Mouse (Mus musculus) neural tube, embryonic 13.5 days (tissue): ENCODE data around the gene Hps5. TPM values are rescaled to one million over a fixed set of nuclear protein-coding genes. Genes with fewer than 3 reads are reported as not detected.
"Not testable (repeated sequence)": the region's sequence is repeated elsewhere in the genome, so short reads cannot be mapped to it uniquely, and the experiment has no call there.

Experiments
- ATAC-seq: fragments of 200-750 bp; cut with Nextera tagmentation; 2 replicates; pipeline ENCODE4 v1.8.0; 2017; ENCODE audit warnings: low read depth, mild to moderate bottlenecking, moderate TSS enrichment, moderate library complexity
- H3K27ac ChIP-seq: fragments of 300-500 bp; sonication (generic); replicated peaks from 2 replicates; pipeline ENCODE4 v1.5.1; 2015; ENCODE audit warnings: moderate library complexity, mild to moderate bottlenecking, inconsistent platforms
- H3K27me3 ChIP-seq: fragments of 300-500 bp; sonication (generic); 2 replicates; pipeline ENCODE4 v1.6.1; 2015; ENCODE audit warnings: mild to moderate bottlenecking, inconsistent platforms
- H3K36me3 ChIP-seq: fragments of 300-500 bp; sonication (generic); 2 replicates; pipeline ENCODE4 v1.6.1; 2015; ENCODE audit warnings: mild to moderate bottlenecking, inconsistent platforms
- H3K4me1 ChIP-seq: fragments of 300-500 bp; sonication (generic); replicated peaks from 2 replicates; pipeline ENCODE4 v1.6.1; 2015; ENCODE audit warnings: inconsistent platforms
- H3K4me2 ChIP-seq: fragments of 300-500 bp; sonication (generic); 2 replicates; pipeline ENCODE4 v1.6.1; 2015; ENCODE audit warnings: inconsistent platforms, mild to moderate bottlenecking, moderate library complexity
- H3K4me3 ChIP-seq: fragments of 300-500 bp; sonication (generic); 2 replicates; pipeline ENCODE4 v1.5.1; 2015; ENCODE audit warnings: mild to moderate bottlenecking, inconsistent platforms
- H3K9ac ChIP-seq: fragments of 300-500 bp; sonication (generic); 2 replicates; pipeline ENCODE4 v1.6.1; 2015; ENCODE audit warnings: moderate library complexity, mild to moderate bottlenecking, inconsistent platforms
- H3K9me3 ChIP-seq: fragments of 300-500 bp; sonication (generic); 2 replicates; pipeline ENCODE4 v1.6.1; 2016; ENCODE audit warnings: inconsistent platforms
- WGBS: fragments of 180-500 bp; shearing (Covaris S2); methylation state at CpG from one replicate; pipeline ENCODE4 v1.1.7; 2015; 5-methylcytosine and 5-hydroxymethylcytosine counted together
- polyA plus RNA-seq: library from polyadenylated mRNA; unstranded; fragments of >200 nt; fragmentation: Nextera tagmentation; extraction: Ambion mirVana; gene quantifications from 2 replicates; pipeline ENCODE4 v1.2.1, GENCODE M21; 2015

Gene Hps5
- polyA plus RNA-seq, 1 experiment from 2014 or later: 16.4 TPM

- Histone ChIP-seq H3K4me1 (peaks cover 28% of the 10 kb centered on the region), H3K9me3 (no peaks in the 10 kb centered on the region), H3K27ac (no peak overlapping the region), H3K4me2 (no peak overlapping the region), H3K36me3 (no peaks in the 10 kb centered on the region), H3K27me3 (peaks cover 13% of the 10 kb centered on the region), H3K4me3 (no peak overlapping the region), H3K9ac (no peak overlapping the region)
- no peak for ATAC-seq
- WGBS: 81% methylated on average over 5 of the region's 5 CpGs
These were observed 40.5 kb upstream of the Hps5 start for GRCm38 (mm10) chr7:46836357-46836756.

- ATAC-seq: 0 out of 2 replicates have a peak, but pooled peaks have one; percentile 25
- Histone ChIP-seq H3K27ac (peak overlapping the region; percentile 23; the same call in 1 of the 2 replicates), H3K9ac (peak overlapping the region; percentile 35; the same call in 1 of the 2 replicates), H3K4me3 (no peak overlapping the region), H3K4me2 (no peak overlapping the region), H3K36me3 (no peaks in the 10 kb centered on the region), H3K4me1 (peaks cover 28% of the 10 kb centered on the region), H3K9me3 (no peaks in the 10 kb centered on the region), H3K27me3 (peaks cover 2% of the 10 kb centered on the region; the same call in 1 of the 2 replicates)
- 33% methylated on average over 14 of the region's 14 CpGs for WGBS
These were observed 39.2 kb upstream of the Hps5 start for GRCm38 (mm10) chr7:46834994-46835610.

- H3K4me1 ChIP-seq: peaks cover 20% of the 10 kb centered on the region
- 88% methylated on average over 7 of the region's 7 CpGs for WGBS
- no peaks in the 10 kb centered on the region for H3K27me3 ChIP-seq
- H3K9ac ChIP-seq: no peak overlapping the region
- H3K4me3 ChIP-seq: no peak overlapping the region
- no peak overlapping the region for H3K4me2 ChIP-seq
- no peaks in the 10 kb centered on the region for H3K36me3 ChIP-seq
- ATAC-seq: no peak
- no peak overlapping the region for H3K27ac ChIP-seq
- no peaks in the 10 kb centered on the region for H3K9me3 ChIP-seq
These were observed 37.9 kb upstream of the Hps5 start for GRCm38 (mm10) chr7:46833670-46834255.

DNA sequence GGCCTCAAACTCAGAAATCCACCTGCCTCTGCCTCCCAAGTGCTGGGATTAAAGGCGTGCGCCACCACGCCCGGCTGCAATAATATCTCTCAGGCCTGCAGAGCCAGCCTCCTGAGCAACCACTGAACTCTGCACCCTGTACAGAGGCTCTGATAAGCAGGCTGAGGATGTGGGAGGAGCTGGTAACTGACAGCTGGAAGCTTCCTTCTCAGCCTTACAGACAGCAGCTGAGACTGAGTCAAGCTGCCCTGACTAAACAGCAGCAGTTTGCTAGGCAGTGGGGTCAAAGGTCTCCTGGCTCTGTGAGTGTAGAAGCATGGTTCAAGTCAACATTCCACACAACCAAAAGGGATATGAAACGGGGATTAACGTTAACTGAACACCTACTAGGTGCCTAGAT, 37.4 kb upstream of the Hps5 start:
- 80% methylated on average over 6 of the region's 6 CpGs for WGBS
- ATAC-seq: no peak
- H3K27ac ChIP-seq: no peak overlapping the region
- no peak overlapping the region for H3K4me2 ChIP-seq
- H3K9ac ChIP-seq: no peak overlapping the region
- H3K4me1 ChIP-seq: peaks cover 15% of the 10 kb centered on the region
- H3K36me3 ChIP-seq: no peaks in the 10 kb centered on the region
- H3K9me3 ChIP-seq: no peaks in the 10 kb centered on the region
- H3K27me3 ChIP-seq: no peaks in the 10 kb centered on the region
- H3K4me3 ChIP-seq: no peak overlapping the region

DNA sequence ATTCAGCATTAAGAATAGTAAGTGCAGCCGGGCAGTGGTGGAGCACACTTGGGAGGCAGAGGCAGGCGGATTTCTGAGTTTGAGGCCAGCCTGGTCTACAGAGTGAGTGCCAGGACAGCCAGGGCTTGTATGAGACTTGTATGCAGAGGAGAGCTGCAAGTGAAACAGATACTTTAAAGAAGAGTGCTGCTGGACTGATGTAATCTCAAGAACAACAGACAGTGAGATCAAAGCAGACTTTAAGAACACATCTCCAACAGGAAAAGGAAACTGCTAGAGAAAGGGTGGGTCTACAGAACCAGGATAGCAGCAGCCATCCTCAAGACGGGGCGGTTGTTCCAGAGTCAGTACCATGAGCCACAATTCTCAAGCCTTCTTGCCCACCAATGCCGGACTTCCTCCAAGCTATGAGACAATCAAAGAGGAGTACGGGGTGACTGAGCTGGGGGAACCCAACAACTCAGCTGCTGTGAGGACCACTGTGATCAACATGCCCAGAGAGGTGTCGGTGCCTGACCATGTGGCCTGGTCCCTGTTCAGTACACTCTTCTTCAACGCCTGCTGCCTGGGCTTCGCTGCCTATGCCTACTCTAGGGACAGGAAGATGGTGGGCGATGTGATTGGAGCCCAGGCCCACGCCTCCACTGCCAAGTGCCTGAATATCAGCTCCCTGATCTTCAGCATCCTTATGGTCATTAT, 36.4 kb upstream of the Hps5 start:
- H3K4me3 ChIP-seq, H3K4me1 ChIP-seq, H3K9ac ChIP-seq, H3K9me3 ChIP-seq, H3K27me3 ChIP-seq, ATAC-seq, H3K36me3 ChIP-seq, H3K27ac ChIP-seq, H3K4me2 ChIP-seq: not testable (repeated sequence)
- WGBS: 88% methylated on average over 11 of the region's 11 CpGs

DNA sequence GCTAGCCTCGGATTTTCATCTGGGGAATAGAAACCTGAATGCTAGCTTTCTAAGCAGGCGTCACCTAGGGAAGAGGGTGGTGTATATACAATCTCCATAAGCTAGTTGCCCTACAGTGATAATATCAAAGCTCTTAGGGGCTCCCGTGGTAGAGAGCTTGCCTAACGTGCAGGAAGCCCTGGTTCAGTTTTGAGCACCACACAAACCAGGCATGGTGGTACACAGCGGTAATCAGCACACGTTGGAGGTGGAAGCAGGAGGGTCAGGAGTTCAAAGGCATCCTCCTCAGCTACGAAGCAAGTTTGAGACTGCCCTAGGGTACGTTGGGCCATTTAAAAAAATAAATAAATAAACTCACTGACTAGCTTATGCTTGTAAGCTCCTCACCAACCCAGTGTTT, 35.8 kb upstream of the Hps5 start:
- Histone ChIP-seq H3K36me3 (no peaks in the 10 kb centered on the region), H3K4me3 (no peak overlapping the region), H3K9me3 (no peaks in the 10 kb centered on the region), H3K9ac (no peak overlapping the region), H3K27me3 (no peaks in the 10 kb centered on the region), H3K4me2 (no peak overlapping the region), H3K27ac (no peak overlapping the region), H3K4me1 (peaks cover 9% of the 10 kb centered on the region)
- ATAC-seq: no peak
- WGBS: 77% methylated on average over 8 of the region's 8 CpGs

DNA sequence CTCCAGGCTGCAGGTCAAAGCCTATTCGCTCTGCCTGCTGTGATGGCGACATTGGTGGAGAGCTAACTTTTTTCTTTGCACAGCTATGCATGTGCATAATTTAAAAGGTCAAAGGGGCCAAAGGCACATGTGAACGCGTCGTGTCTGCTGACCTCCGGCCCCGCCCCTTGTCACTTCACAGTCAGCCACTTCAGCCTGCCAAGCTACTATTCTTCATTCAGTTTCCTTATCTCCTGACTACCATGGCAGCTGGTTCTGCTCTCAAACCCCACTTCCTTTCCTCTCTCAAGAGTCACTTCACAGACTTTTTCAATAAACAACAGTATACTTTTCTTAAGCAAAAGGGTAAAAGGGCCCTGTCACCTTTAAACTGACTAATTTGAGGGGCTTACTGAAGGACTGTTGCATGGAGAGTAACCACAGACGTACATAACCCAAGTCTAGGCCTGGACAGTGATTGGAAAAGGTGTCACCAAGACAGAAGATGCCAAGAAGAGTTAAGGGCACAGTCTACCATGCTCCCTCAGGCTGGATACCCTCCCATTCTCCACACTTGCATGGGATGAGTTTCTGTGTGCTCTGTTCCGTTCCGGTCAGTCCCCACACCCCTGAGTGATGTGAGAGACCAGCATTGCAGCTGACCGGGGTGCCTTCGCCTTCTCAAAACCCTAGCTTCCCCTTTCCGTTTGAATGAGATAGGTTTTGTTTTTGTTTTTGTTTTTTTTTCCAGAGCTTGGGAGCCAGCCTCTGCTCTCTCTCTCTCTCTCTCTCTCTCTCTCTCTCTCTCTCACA, 35.1 kb upstream of the Hps5 start:
- no peaks in the 10 kb centered on the region for H3K36me3 ChIP-seq
- H3K4me3 ChIP-seq: no peak overlapping the region
- 61% methylated on average over 13 of the region's 13 CpGs for WGBS
- no peak overlapping the region for H3K27ac ChIP-seq
- H3K9ac ChIP-seq: no peak overlapping the region
- no peaks in the 10 kb centered on the region for H3K9me3 ChIP-seq
- no peak for ATAC-seq
- H3K27me3 ChIP-seq: no peaks in the 10 kb centered on the region
- H3K4me2 ChIP-seq: no peak overlapping the region
- peaks cover 9% of the 10 kb centered on the region for H3K4me1 ChIP-seq

GRCm38 (mm10) chr7:46829911-46830310, 34.0 kb upstream of the Hps5 start:
- Histone ChIP-seq H3K9me3 (no peaks in the 10 kb centered on the region), H3K27ac (no peak overlapping the region), H3K9ac (no peak overlapping the region), H3K36me3 (no peaks in the 10 kb centered on the region), H3K4me3 (no peak overlapping the region), H3K27me3 (no peaks in the 10 kb centered on the region), H3K4me2 (no peak overlapping the region), H3K4me1 (peaks cover 2% of the 10 kb centered on the region; the same call in 1 of the 2 replicates)
- WGBS: 91% methylated on average over 12 of the region's 12 CpGs
- no peak for ATAC-seq

- Histone ChIP-seq H3K27me3 (no peaks in the 10 kb centered on the region), H3K4me1 (no peaks in the 10 kb centered on the region), H3K4me2 (no peak overlapping the region), H3K27ac (no peak overlapping the region), H3K4me3 (no peak overlapping the region), H3K36me3 (peaks cover 15% of the 10 kb centered on the region), H3K9ac (no peak overlapping the region), H3K9me3 (no peaks in the 10 kb centered on the region)
- 89% methylated on average over 2 of the region's 2 CpGs for WGBS
- ATAC-seq: no peak
These were observed 31.9 kb upstream of the Hps5 start for GRCm38 (mm10) chr7:46827803-46828184.

DNA sequence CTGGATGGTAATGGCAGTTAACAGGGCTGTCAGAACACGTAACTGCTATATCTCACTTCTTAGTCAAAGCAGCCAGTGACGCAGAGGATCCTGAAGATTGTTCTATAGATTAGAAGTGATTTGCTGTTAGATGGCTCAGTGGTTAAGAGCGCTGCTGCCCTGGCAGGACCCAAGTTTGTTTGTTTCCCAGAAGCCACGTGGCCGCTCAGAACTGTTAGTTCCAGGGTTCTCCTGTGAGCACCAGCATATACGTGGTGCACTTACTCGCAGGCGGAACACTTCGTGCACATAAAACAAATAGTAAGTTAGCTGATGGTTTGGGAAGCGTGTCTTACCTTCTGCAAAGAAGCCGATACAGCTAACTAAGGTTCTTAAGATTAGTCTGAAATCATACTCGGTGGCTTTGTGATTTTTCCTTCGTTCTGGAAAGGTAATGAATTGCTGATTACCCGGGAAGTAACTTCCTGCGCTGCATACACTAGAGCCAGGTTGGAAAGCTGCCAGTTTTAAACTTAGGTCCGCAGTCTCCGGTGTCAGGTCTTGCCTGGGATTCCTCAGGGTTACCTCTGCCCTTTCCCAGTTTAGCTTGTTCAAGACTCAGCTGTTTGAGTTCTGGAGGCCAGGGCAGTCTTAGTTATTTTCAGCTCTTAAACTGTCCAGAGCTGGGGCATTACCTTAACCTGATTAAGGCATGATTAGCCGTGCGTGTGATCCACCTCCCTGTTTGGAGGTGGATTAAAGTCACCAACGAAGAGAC, 31.4 kb upstream of the Hps5 start:
- Histone ChIP-seq H3K9ac (no peak overlapping the region), H3K27ac (no peak overlapping the region), H3K4me3 (no peak overlapping the region), H3K9me3 (no peaks in the 10 kb centered on the region), H3K27me3 (no peaks in the 10 kb centered on the region), H3K4me1 (no peaks in the 10 kb centered on the region), H3K36me3 (peaks cover 21% of the 10 kb centered on the region), H3K4me2 (no peak overlapping the region)
- no peak for ATAC-seq
- WGBS: 83% methylated on average over 20 of the region's 20 CpGs

GRCm38 (mm10) chr7:46820876-46821632, 25.2 kb upstream of the Hps5 start:
- not testable (repeated sequence) for H3K9ac ChIP-seq, H3K27me3 ChIP-seq, H3K4me2 ChIP-seq, H3K4me3 ChIP-seq, ATAC-seq, H3K9me3 ChIP-seq, H3K27ac ChIP-seq, H3K4me1 ChIP-seq
- whole genome bisulfite sequencing: 89% methylated on average over 15 of the region's 15 CpGs
- peaks cover 73% of the 10 kb centered on the region for H3K36me3 ChIP-seq
